Mouse (Mus musculus) heart, embryonic 11.5 days (tissue): ENCODE results near the gene Cdk4. TPM values are rescaled to one million over a fixed set of nuclear protein-coding genes. Genes with fewer than 3 reads are reported as not detected.
A peak's percentile ranks its signal among the peaks of the same experiment; 100 is the strongest.

Source experiments
- ATAC-seq: fragments of 200-750 bp; cut with Nextera tagmentation; replicated peaks from 2 replicates; pipeline ENCODE4 v1.8.0; 2017; ENCODE audit warnings: moderate library complexity; ENCODE audit not compliant: insufficient number of reproducible peaks, low FRiP score, low TSS enrichment
- H3K27ac ChIP-seq: fragments of 300-500 bp; sonication (generic); 2 replicates; pipeline ENCODE4 v1.5.1; 2014; ENCODE audit warnings: mild to moderate bottlenecking, low read depth, low read length
- H3K27me3 ChIP-seq: fragments of 300-500 bp; sonication (generic); 2 replicates; pipeline ENCODE4 v1.6.1; 2014; ENCODE audit warnings: mild to moderate bottlenecking, low read length, mixed read lengths; ENCODE audit not compliant: control insufficient read depth, insufficient read depth
- H3K36me3 ChIP-seq: fragments of 300-500 bp; sonication (generic); 2 replicates; pipeline ENCODE4 v1.6.1; 2014; ENCODE audit warnings: mild to moderate bottlenecking, low read length, moderate library complexity, mixed read lengths; ENCODE audit not compliant: control insufficient read depth, insufficient read depth
- H3K4me1 ChIP-seq: fragments of 300-500 bp; sonication (generic); 2 replicates; pipeline ENCODE4 v1.6.1; 2014; ENCODE audit warnings: low read length; ENCODE audit not compliant: control insufficient read depth, insufficient read depth
- H3K4me2 ChIP-seq: fragments of 300-500 bp; sonication (generic); 2 replicates; pipeline ENCODE4 v1.6.1; 2014; ENCODE audit warnings: mild to moderate bottlenecking, moderate library complexity
- H3K4me3 ChIP-seq: fragments of 300-500 bp; sonication (generic); 2 replicates; pipeline ENCODE4 v1.5.1; 2014; ENCODE audit warnings: low read depth, low read length
- H3K9ac ChIP-seq: fragments of 300-500 bp; sonication (generic); 2 replicates; pipeline ENCODE4 v1.6.1; 2014; ENCODE audit warnings: mild to moderate bottlenecking, low read depth, low read length, moderate library complexity
- H3K9me3 ChIP-seq: fragments of 300-500 bp; sonication (generic); replicated peaks from 2 replicates; pipeline ENCODE4 v1.6.1; 2016; ENCODE audit warnings: low read length; ENCODE audit not compliant: control insufficient read depth
- WGBS: fragments of 180-500 bp; shearing (Covaris S2); extraction: QIAGEN DNeasy Blood & Tissue Kit; methylation state at CpG from one replicate; pipeline ENCODE4 v1.1.7; 2014; ENCODE audit not compliant: insufficient replicate concordance; 5-methylcytosine and 5-hydroxymethylcytosine counted together
- polyA plus RNA-seq: library from polyadenylated mRNA; unstranded; fragments of >200 nt; fragmentation: Nextera tagmentation; extraction: Ambion mirVana; gene quantifications from 2 replicates; pipeline ENCODE4 v1.2.1, GENCODE M21; 2014

Gene Cdk4
- polyA plus RNA-seq, 1 experiment from 2014 or later, result 1,452 TPM

- ATAC-seq, result no peak
- Histone ChIP-seq H3K4me3 (no peak overlapping the region), H3K27ac (no peak overlapping the region), H3K9me3 (no peaks in the 10 kb centered on the region), H3K27me3 (peaks cover 52% of the 10 kb centered on the region), H3K36me3 (no peaks in the 10 kb centered on the region), H3K4me2 (no peak overlapping the region), H3K9ac (no peak overlapping the region), H3K4me1 (peaks cover 16% of the 10 kb centered on the region)
- 67% methylated on average over 8 of the region's 8 CpGs for WGBS
These were observed 12.3 kb downstream of the Cdk4 start for GRCm38 (mm10) chr10:127075651-127076050.

- no peak overlapping the region for H3K27ac ChIP-seq
- no peak for ATAC-seq
- H3K4me2 ChIP-seq, result no peak overlapping the region
- H3K36me3 ChIP-seq, result no peaks in the 10 kb centered on the region
- 30% methylated on average over 4 of the region's 4 CpGs for WGBS
- peaks cover 13% of the 10 kb centered on the region for H3K4me1 ChIP-seq
- H3K9me3 ChIP-seq, result no peaks in the 10 kb centered on the region
- H3K27me3 ChIP-seq, result peaks cover 57% of the 10 kb centered on the region
- H3K4me3 ChIP-seq, result no peak overlapping the region
- H3K9ac ChIP-seq, result no peak overlapping the region
These were observed 12.7 kb downstream of the Cdk4 start for GRCm38 (mm10) chr10:127076082-127076481.

GRCm38 (mm10) chr10:127077515-127077914 is 14.2 kb downstream of the Cdk4 start:
- no peak for ATAC-seq

GRCm38 (mm10) chr10:127078001-127078676 is 14.8 kb downstream of the Cdk4 start:
- WGBS, result 3% methylated on average over 12 of the region's 12 CpGs
- Histone ChIP-seq H3K9me3 (no peaks in the 10 kb centered on the region), H3K4me3 (peak overlapping the region; percentile 41; the same call in 1 of the 2 replicates), H3K9ac (no peak overlapping the region), H3K27me3 (peaks cover 77% of the 10 kb centered on the region), H3K27ac (no peak overlapping the region), H3K4me1 (peaks cover 12% of the 10 kb centered on the region), H3K36me3 (no peaks in the 10 kb centered on the region), H3K4me2 (peak overlapping the region; percentile 62; the same call in 1 of the 2 replicates)
- no peak for ATAC-seq

More at GRCm38 (mm10) chr10:127077515-127077914, 14.2 kb downstream of the Cdk4 start:
- H3K27me3 ChIP-seq, result peaks cover 71% of the 10 kb centered on the region
- H3K4me1 ChIP-seq, result peaks cover 12% of the 10 kb centered on the region
- H3K4me3 ChIP-seq, result no peak overlapping the region
- H3K9ac ChIP-seq, result no peak overlapping the region
- WGBS, result 9% methylated on average over 10 of the region's 10 CpGs
- no peaks in the 10 kb centered on the region for H3K36me3 ChIP-seq
- no peaks in the 10 kb centered on the region for H3K9me3 ChIP-seq
- no peak overlapping the region for H3K27ac ChIP-seq
- H3K4me2 ChIP-seq, result no peak overlapping the region

- peak overlapping the region; percentile 62 for H3K4me2 ChIP-seq
- H3K4me3 ChIP-seq, result peak overlapping the region; percentile 41
- no peak for ATAC-seq
- H3K27ac ChIP-seq, result no peak overlapping the region
- H3K9me3 ChIP-seq, result no peaks in the 10 kb centered on the region
- H3K27me3 ChIP-seq, result peaks cover 85% of the 10 kb centered on the region
- peaks cover 12% of the 10 kb centered on the region for H3K4me1 ChIP-seq
- WGBS, result 1% methylated on average over 41 of the region's 49 CpGs
- H3K36me3 ChIP-seq, result no peaks in the 10 kb centered on the region
- no peak overlapping the region for H3K9ac ChIP-seq
These were observed 15.6 kb downstream of the Cdk4 start for GRCm38 (mm10) chr10:127078677-127079575.

GRCm38 (mm10) chr10:127079665-127080391 is 16.5 kb downstream of the Cdk4 start:
- H3K27ac ChIP-seq, result no peak overlapping the region
- H3K27me3 ChIP-seq, result peaks cover 94% of the 10 kb centered on the region
- H3K4me2 ChIP-seq, result peak overlapping the region; percentile 62
- WGBS, result 2% methylated on average over 70 of the region's 70 CpGs
- H3K4me3 ChIP-seq, result peak overlapping the region; percentile 41
- no peaks in the 10 kb centered on the region for H3K9me3 ChIP-seq
- ATAC-seq, result no peak
- 0 out of 2 replicates have a peak overlapping the region, but pooled peaks have one; percentile 28 for H3K9ac ChIP-seq
- H3K36me3 ChIP-seq, result no peaks in the 10 kb centered on the region
- H3K4me1 ChIP-seq, result peaks cover 12% of the 10 kb centered on the region

- Histone ChIP-seq H3K27me3 (peaks cover 86% of the 10 kb centered on the region), H3K4me1 (peaks cover 12% of the 10 kb centered on the region), H3K36me3 (no peaks in the 10 kb centered on the region), H3K4me3 (peak overlapping the region; percentile 33), H3K9ac (no peak overlapping the region), H3K9me3 (no peaks in the 10 kb centered on the region), H3K27ac (no peak overlapping the region), H3K4me2 (peak overlapping the region; percentile 56)
- 2% methylated on average over 48 of the region's 48 CpGs for WGBS
- ATAC-seq, result no peak
These were observed 17.8 kb downstream of the Cdk4 start for GRCm38 (mm10) chr10:127080901-127081780.
